Mouse (Mus musculus) embryonic facial prominence, embryonic 11.5 days (tissue): ENCODE results near the gene Stox2. TPM values are rescaled to one million over a fixed set of nuclear protein-coding genes. Genes with fewer than 3 reads are reported as not detected.

ENCODE experiments used
- ATAC-seq: fragments of 200-750 bp; cut with Nextera tagmentation; replicated peaks from 2 replicates; pipeline ENCODE4 v1.8.0; 2017; ENCODE audit warnings: low read depth; ENCODE audit not compliant: insufficient number of reproducible peaks, low FRiP score, low TSS enrichment
- DNase-seq: peaks from one replicate; pipeline ENCODE4 v3.0.0-alpha.2; 2015; ENCODE audit warnings: low spot score
- H3K27ac ChIP-seq: fragments of 300-500 bp; sonication (generic); replicated peaks from 2 replicates; pipeline ENCODE4 v1.5.1; 2014; ENCODE audit warnings: mild to moderate bottlenecking, low read depth, low read length, control low read depth
- H3K27me3 ChIP-seq: fragments of 300-500 bp; sonication (generic); 2 replicates; pipeline ENCODE4 v1.6.1; 2014; ENCODE audit warnings: mild to moderate bottlenecking, low read length, moderate library complexity, mixed read lengths; ENCODE audit not compliant: control insufficient read depth, insufficient read depth
- H3K36me3 ChIP-seq: fragments of 300-500 bp; sonication (generic); replicated peaks from 2 replicates; pipeline ENCODE4 v1.6.1; 2014; ENCODE audit warnings: low read depth, mild to moderate bottlenecking, low read length, moderate library complexity, mixed read lengths; ENCODE audit not compliant: control insufficient read depth, insufficient read depth
- H3K4me1 ChIP-seq: fragments of 300-500 bp; sonication (generic); 2 replicates; pipeline ENCODE4 v1.6.1; 2014; ENCODE audit warnings: low read length, mixed read lengths; ENCODE audit not compliant: control insufficient read depth, insufficient read depth
- H3K4me2 ChIP-seq: fragments of 300-500 bp; sonication (generic); 2 replicates; pipeline ENCODE4 v1.6.1; 2014; ENCODE audit warnings: low read depth, mild to moderate bottlenecking, control low read depth, low read length, moderate library complexity
- H3K4me3 ChIP-seq: fragments of 300-500 bp; sonication (generic); 2 replicates; pipeline ENCODE4 v1.5.1; 2014; ENCODE audit warnings: low read depth, low read length, control low read depth
- H3K9ac ChIP-seq: fragments of 300-500 bp; sonication (generic); replicated peaks from 2 replicates; pipeline ENCODE4 v1.6.1; 2014; ENCODE audit warnings: mild to moderate bottlenecking, control low read depth, low read length
- H3K9me3 ChIP-seq: fragments of 300-500 bp; sonication (generic); replicated peaks from 2 replicates; pipeline ENCODE4 v1.6.1; 2016; ENCODE audit warnings: mild to moderate bottlenecking, low read length, inconsistent platforms, mixed read lengths; ENCODE audit not compliant: control insufficient read depth
- WGBS: fragments of 180-500 bp; shearing (Covaris S2); extraction: QIAGEN DNeasy Blood & Tissue Kit; methylation state at CpG from one replicate; pipeline ENCODE4 v1.1.7; 2014; 5-methylcytosine and 5-hydroxymethylcytosine counted together
- polyA plus RNA-seq: library from polyadenylated mRNA; unstranded; fragments of >200 nt; fragmentation: Nextera tagmentation; extraction: Ambion mirVana; gene quantifications from 2 replicates; pipeline ENCODE4 v1.2.1, GENCODE M21; 2014

Stox2 gene
- polyA plus RNA-seq, 1 experiment from 2014 or later: 15.8 TPM

- 57% methylated on average over 7 of the region's 7 CpGs for WGBS
Observed at GRCm38 (mm10) chr8:47392927-47393326, 53.2 kb downstream of the Stox2 start.

DNA sequence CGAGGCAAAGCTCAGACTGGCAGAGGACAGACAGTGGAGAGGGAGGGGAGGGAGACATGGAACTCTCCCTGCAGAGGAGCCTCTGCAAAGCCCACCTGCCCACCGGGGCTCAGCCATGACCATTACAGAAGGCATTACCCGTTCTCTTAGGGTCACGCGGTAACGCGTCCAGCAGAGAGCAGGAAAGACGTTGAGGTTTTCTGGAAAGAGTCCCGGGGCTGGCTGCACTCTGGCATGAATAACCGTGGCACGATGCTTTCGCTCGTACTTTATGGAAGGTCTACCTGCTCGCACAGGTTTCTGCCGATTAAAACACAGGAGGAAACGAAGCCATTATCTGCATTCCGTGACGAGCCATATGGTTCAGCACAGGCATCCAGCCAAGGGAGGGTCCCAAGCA, 53.9 kb downstream of the Stox2 start:
- 83% methylated on average over 18 of the region's 18 CpGs for WGBS
- no peak for DNase-seq
- H3K27ac ChIP-seq: no peak overlapping the region
- no peaks in the 10 kb centered on the region for H3K4me1 ChIP-seq
- H3K4me3 ChIP-seq: no peak overlapping the region
- no peak for ATAC-seq
- no peak overlapping the region for H3K9ac ChIP-seq
- no peaks in the 10 kb centered on the region for H3K27me3 ChIP-seq
- H3K9me3 ChIP-seq: no peaks in the 10 kb centered on the region
- no peaks in the 10 kb centered on the region for H3K36me3 ChIP-seq
- H3K4me2 ChIP-seq: no peak overlapping the region

More at GRCm38 (mm10) chr8:47392927-47393326, 53.2 kb downstream of the Stox2 start:
- Histone ChIP-seq H3K4me2 (no peak overlapping the region), H3K36me3 (no peaks in the 10 kb centered on the region), H3K4me1 (no peaks in the 10 kb centered on the region), H3K4me3 (no peak overlapping the region), H3K27me3 (no peaks in the 10 kb centered on the region), H3K9me3 (no peaks in the 10 kb centered on the region), H3K9ac (no peak overlapping the region), H3K27ac (no peak overlapping the region)
- no peak for ATAC-seq
- DNase-seq: no peak

- no peak overlapping the region for H3K4me2 ChIP-seq
- H3K27ac ChIP-seq: no peak overlapping the region
- ATAC-seq (no peak), DNase-seq (no peak)
- no peak overlapping the region for H3K9ac ChIP-seq
- no peaks in the 10 kb centered on the region for H3K4me1 ChIP-seq
- no peaks in the 10 kb centered on the region for H3K9me3 ChIP-seq
- no peak overlapping the region for H3K4me3 ChIP-seq
- no peaks in the 10 kb centered on the region for H3K27me3 ChIP-seq
- 93% methylated on average over 10 of the region's 10 CpGs for WGBS
- H3K36me3 ChIP-seq: no peaks in the 10 kb centered on the region
Observed at GRCm38 (mm10) chr8:47391844-47392243, 54.3 kb downstream of the Stox2 start.

GRCm38 (mm10) chr8:47389430-47389829, 56.7 kb downstream of the Stox2 start:
- Histone ChIP-seq H3K9ac (no peak overlapping the region), H3K27ac (no peak overlapping the region), H3K36me3 (no peaks in the 10 kb centered on the region), H3K4me2 (no peak overlapping the region), H3K9me3 (no peaks in the 10 kb centered on the region), H3K4me3 (no peak overlapping the region), H3K27me3 (no peaks in the 10 kb centered on the region), H3K4me1 (no peaks in the 10 kb centered on the region)
- DNase-seq (no peak), ATAC-seq (no peak)
- WGBS: 87% methylated on average over 3 of the region's 3 CpGs

DNA sequence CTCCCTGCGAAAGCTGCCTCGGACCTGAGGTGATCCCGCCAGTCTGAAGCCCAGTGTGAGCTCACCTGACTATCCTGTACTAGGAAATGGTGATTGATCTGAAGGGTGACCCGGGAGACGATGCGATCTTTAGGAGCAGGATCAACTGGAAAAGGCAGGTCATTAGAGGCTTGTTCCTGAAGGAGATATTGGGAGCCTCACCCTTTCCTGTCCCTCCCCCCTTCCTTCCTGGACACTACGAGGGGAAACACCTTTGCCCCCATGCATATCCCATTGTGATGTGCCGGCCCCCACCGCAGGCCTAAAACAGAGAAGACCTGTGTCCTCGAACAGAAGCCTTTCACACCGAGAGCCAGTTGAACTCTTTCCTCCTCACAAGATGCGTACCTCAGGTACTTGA, 58.0 kb downstream of the Stox2 start:
- ATAC-seq (no peak), DNase-seq (no peak)
- WGBS: 75% methylated on average over 12 of the region's 12 CpGs
- no peak overlapping the region for H3K4me3 ChIP-seq
- H3K36me3 ChIP-seq: no peaks in the 10 kb centered on the region
- no peaks in the 10 kb centered on the region for H3K27me3 ChIP-seq
- H3K9me3 ChIP-seq: no peaks in the 10 kb centered on the region
- H3K4me1 ChIP-seq: no peaks in the 10 kb centered on the region
- H3K9ac ChIP-seq: no peak overlapping the region
- H3K4me2 ChIP-seq: no peak overlapping the region
- H3K27ac ChIP-seq: no peak overlapping the region

DNA sequence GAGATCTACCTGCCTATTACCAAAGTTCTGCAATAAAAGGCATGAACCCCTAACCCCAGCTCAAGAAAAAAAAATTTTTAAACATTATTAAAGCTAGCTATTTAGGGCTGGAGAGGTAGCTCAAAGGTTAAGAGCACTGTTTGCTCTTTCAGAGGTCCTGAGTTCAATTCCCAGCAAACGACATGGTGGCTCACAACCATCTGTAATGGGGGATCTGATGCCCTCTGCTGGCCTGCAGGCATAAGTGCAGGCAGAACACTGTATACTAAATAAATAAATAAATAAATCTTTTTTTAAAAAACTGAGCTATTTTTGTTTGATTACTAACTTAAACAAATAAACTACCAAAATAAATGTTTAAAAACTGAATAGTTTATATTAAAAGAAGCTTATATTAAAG, 60.4 kb downstream of the Stox2 start:
- no peak for ATAC-seq

DNA sequence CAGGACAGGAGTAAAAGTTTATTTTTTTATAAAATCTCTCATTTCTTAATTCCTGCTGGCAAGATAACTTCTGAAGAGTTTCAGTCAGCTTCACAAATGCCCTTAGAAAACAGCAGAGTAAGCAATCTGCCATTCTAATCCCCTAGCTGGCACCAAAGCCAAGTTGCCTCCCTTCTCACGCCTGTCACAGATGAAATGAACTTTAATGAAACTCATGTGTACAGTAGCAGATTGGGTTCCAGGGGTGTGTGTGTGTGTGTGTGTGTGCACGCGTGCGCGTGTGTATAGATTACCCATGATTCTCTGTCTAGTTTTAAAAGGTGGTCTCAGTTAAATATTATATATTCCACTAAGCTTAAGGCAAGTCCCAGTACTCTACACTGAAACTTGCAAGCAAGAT, 62.0 kb downstream of the Stox2 start:
- DNase-seq: no peak
- 92% methylated on average over 5 of the region's 5 CpGs for WGBS
- H3K27ac ChIP-seq: no peak overlapping the region

More for the DNA sequence above, 60.4 kb downstream of the Stox2 start:
- Histone ChIP-seq H3K4me2 (no peak overlapping the region), H3K36me3 (no peaks in the 10 kb centered on the region), H3K9me3 (no peaks in the 10 kb centered on the region), H3K27me3 (no peaks in the 10 kb centered on the region), H3K4me3 (no peak overlapping the region), H3K27ac (no peak overlapping the region), H3K9ac (no peak overlapping the region), H3K4me1 (no peaks in the 10 kb centered on the region)
- DNase-seq: no peak
- WGBS: 66% methylated on average over 1 of the region's 1 CpGs

DNA sequence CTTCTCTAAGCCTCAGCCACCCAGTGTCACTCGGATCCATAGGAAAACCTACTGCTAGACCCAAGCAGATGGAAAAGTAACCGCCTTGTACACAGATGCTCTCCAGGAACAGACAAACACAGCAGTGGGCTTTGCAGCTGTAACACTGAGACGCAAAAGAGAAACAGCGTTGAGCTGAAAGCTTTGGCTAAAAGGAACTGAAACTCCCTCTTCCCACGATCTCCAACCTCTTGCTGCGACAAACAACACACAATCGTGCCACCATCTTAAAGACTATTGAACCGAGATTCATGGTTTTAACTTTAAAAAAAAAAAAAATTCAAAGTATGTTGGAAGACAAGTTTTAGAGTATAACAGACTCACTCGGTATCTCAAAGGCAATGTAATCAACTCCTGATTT, 62.5 kb downstream of the Stox2 start:
- DNase-seq: no peak
- no peaks in the 10 kb centered on the region for H3K9me3 ChIP-seq
- H3K4me3 ChIP-seq: no peak overlapping the region
- 93% methylated on average over 9 of the region's 9 CpGs for WGBS
- H3K4me1 ChIP-seq: no peaks in the 10 kb centered on the region
- no peaks in the 10 kb centered on the region for H3K36me3 ChIP-seq
- ATAC-seq: no peak
- H3K4me2 ChIP-seq: no peak overlapping the region
- no peaks in the 10 kb centered on the region for H3K27me3 ChIP-seq
- no peak overlapping the region for H3K27ac ChIP-seq
- no peak overlapping the region for H3K9ac ChIP-seq

More for the DNA sequence above, 62.0 kb downstream of the Stox2 start:
- Histone ChIP-seq H3K27me3 (no peaks in the 10 kb centered on the region), H3K4me2 (no peak overlapping the region; the same call in 1 of the 2 replicates), H3K36me3 (no peaks in the 10 kb centered on the region), H3K4me1 (no peaks in the 10 kb centered on the region), H3K9me3 (no peaks in the 10 kb centered on the region), H3K9ac (no peak overlapping the region), H3K4me3 (no peak overlapping the region)
- ATAC-seq: no peak
